Mouse (Mus musculus): ENCODE data around the gene Pitx1.

Gene Pitx1

GRCm38 (mm10) chr13:55836142-55836625 is at the start of gene Pitx1:
Gene Pitx1 (minus strand): TSS chr13:55836192.
- DNase-seq (ENCODE audit: low spot score), result no peak

DNA sequence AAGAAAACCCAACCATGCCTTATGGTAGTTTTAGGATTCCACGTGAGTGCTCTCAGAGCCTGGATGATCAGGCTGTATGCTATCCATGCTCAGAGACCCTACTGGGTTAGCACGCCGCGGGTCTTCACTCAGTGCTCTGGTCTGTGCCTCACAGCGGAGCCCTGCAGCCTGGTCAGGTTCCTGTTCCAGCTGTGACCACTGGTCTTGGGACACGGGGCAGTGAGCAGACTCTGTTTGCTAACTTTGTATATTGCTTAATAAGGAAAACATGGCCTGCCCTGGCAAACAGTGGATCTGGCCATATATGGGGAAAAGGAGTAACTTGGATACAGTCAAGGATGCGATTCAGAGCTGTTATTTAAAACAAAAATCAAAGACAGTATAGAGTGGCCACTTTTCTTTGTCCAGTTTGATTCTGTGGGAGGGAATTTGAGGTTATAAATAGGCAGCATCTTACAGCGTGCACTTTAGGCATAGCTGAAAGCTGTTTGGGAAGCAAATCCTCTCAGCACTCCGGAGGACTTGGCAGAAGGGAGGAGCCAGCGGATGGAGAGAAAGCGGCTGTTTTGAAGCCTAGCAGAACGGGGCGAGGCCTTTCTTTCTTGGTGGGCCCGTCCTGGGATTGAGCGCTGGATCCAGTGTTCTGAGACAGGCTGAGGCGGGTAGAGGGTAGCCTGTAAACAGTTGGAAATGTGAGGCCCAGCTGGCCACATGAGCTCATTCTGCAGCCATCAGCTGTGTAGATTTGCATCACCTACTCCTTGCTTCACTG is 45.6 kb upstream of the Pitx1 start:
- DNase-seq (ENCODE audit: low spot score), result no peak

- no peak for DNase-seq (ENCODE audit: low spot score)
Measured at GRCm38 (mm10) chr13:55878353-55878752, 42.4 kb upstream of the Pitx1 start.

DNA sequence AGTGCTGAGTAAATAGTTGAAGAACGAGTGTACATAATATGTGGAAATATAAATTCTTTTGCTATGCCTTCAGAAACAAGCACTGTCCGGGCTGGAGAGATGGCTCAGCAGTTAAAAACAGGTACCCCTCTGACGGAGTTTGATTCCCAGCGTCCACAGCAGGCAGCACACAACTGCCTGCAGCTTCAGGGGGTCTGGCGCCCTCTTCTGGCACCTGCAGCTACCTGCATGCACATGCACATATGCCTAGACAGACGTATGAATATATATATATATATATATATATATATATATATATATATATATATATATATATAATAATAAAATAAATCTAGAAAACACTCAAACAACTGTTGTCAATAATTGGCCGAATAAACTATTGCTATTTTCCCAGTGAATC is 35.4 kb upstream of the Pitx1 start:
- no peak for DNase-seq (ENCODE audit: low spot score)

GRCm38 (mm10) chr13:55870001-55870400 is 34.0 kb upstream of the Pitx1 start:
- DNase-seq (ENCODE audit: low spot score), result no peak

DNA sequence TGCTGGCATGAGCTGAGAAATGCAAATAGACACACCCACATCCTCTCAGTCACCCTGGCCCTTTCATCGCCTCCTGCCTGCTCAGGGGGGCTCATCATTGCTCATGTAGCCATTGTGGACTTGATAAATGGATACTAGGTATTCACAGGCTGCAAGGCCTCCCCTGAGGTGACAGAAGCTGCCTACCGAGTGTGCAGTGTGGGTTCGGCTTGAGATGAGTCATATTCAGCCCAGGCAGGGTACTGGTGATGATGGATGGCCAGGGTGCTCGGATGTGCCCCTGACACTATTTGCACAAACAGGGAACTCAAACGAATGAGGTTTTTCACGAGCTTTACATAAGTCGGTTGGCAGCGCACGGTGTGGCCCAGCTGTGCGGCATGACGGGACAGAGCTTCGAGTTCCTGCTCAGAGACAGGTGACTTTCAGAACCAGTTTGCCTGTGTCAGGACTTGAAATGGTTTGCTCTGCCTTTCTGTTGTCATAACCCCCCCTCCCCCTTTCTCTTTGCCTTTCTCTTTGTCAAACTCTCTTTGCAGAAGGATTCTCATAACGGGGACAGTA is 31.6 kb upstream of the Pitx1 start:
- no peak for DNase-seq (ENCODE audit: low spot score)

GRCm38 (mm10) chr13:55860483-55860882 is 24.5 kb upstream of the Pitx1 start:
- DNase-seq (ENCODE audit: low spot score), result no peak

DNA sequence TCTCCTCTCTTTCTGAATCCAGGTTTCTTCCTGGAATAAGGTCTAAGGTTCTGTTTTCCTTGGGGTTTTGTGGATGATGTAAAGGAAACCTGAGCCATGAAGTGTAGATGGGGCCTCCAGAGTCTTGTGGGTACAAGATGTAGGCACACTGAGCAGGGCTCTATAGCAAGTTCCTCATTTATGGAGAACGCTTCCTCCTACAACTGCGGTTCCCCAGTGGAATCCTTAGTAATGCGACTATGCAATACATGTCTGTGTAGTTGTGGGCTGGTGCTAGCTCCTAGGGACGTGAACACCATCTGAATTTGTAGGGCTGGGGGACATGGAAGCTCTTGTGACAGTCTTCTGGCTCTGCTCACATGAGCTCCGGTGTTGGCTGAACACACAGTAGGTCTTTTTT is 22.5 kb upstream of the Pitx1 start:
- DNase-seq (ENCODE audit: low spot score), result no peak

DNA sequence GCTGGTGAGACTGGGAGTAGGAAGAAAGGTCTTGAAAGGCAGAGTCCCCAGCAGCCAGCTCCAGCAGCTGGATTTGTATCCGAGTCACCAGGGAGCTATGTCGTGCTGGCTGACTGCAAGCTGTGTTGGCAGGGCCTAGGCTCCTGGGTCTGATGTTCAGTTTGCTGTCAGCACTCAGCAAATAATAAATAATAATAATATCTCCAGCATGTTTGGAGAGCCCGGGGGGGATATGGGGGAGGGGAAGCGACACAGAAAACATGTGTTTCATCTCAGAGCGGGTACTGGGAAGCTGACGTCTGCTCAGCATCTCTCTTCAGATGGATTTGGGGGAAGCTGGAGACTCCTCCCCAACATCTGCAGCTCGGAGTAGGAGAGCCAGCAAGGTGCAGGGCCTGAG is 19.8 kb upstream of the Pitx1 start:
- DNase-seq (ENCODE audit: low spot score), result no peak

GRCm38 (mm10) chr13:55852205-55852604 is 16.2 kb upstream of the Pitx1 start:
- DNase-seq (ENCODE audit: low spot score), result no peak

- no peak for DNase-seq (ENCODE audit: low spot score)
Measured at GRCm38 (mm10) chr13:55850726-55851125, 14.7 kb upstream of the Pitx1 start.

GRCm38 (mm10) chr13:55848604-55849190 is 12.7 kb upstream of the Pitx1 start:
- DNase-seq (ENCODE audit: low spot score), result no peak

GRCm38 (mm10) chr13:55847805-55848204 is 11.8 kb upstream of the Pitx1 start:
- DNase-seq (ENCODE audit: low spot score), result no peak

- DNase-seq (ENCODE audit: low spot score), result no peak
Measured at GRCm38 (mm10) chr13:55843700-55844099, 7.7 kb upstream of the Pitx1 start.

DNA sequence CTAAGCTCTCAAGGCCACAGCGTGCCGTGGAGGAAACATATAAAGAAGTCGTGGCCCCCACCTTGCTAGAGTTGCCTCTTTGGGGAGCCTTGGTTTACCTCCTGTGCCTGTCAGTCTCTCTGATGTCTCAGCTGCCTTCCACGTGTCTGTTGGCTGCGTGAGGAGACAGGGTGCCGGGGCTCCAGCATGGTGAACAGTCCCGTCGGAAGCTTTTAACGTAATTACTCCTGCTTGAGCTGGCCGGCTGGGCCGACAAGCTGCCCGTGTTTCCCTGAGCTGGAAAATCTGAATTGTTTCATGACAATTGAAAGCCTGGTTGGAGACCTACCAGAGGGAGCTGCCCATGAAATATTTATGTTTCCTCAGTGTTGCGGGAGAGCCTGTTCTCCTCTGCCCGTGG is 4.2 kb upstream of the Pitx1 start:
- DNase-seq (ENCODE audit: low spot score), result no peak

- DNase-seq (ENCODE audit: low spot score), result no peak
Measured at GRCm38 (mm10) chr13:55836786-55837780, 1.1 kb upstream of the Pitx1 start.

- DNase-seq (ENCODE audit: low spot score), result no peak
Measured at GRCm38 (mm10) chr13:55835548-55836097, 369 bp downstream of the Pitx1 start.

DNA sequence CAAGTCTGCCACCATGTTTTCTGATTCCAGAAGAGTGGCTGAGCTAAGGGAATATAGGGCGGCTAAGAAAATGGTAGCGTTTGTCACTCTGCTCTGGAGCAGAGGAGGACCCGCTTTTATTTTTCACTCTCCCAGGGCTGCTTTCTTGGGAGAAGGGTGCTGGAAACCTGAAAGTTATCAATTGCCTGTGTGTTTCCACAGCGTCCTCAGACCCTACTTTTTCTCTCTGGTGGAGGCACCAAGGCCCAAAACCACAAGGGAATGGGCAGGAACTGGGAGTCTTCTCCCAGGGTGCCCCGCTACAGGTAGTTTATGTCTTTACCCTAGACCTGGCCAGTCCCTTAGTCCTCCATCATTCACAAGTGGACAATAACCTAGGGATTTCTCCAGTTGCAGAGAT is 1.3 kb downstream of the Pitx1 start:
- no peak for DNase-seq (ENCODE audit: low spot score)

- no peak for DNase-seq (ENCODE audit: low spot score)
Measured at GRCm38 (mm10) chr13:55833921-55834320, 2.1 kb downstream of the Pitx1 start.

DNA sequence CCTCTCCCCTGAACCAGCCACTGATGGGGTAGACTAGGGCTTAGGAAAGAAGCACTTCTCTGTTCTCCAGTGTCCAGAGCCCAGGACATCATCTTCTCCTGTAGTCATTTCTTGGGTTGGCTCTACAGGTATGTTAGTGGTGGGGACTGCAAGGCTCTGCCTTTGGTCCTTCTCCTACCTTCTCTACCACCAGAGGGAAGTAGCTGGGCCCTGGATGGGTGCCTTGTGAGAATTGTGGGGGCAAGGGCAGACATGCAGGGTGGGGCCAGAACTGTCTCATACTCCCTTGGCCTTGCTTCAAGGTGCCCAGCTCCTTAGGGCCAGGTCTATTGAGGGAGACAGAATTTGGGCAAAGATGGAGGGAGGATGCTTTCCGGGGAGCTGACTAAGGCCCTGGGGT is 3.4 kb downstream of the Pitx1 start:
- DNase-seq (ENCODE audit: low spot score), result no peak

GRCm38 (mm10) chr13:55831722-55832160 is 4.3 kb downstream of the Pitx1 start:
- DNase-seq (ENCODE audit: low spot score), result no peak
